Mouse (Mus musculus) olfactory bulb, adult 2 months (tissue): ENCODE measurements around the gene Egf.

ENCODE experiments used
- CTCF ChIP-seq: fragments of 200-500 bp; IDR thresholded peaks from 2 replicates; pipeline ENCODE4 v1.5.1; 2012; ENCODE audit warnings: low read depth, mild to moderate bottlenecking, low read length, moderate library complexity; ENCODE audit not compliant: insufficient read depth
- POLR2A ChIP-seq: fragments of 200-500 bp; IDR thresholded peaks from 2 replicates; pipeline ENCODE4 v1.6.1; 2012; ENCODE audit warnings: mild to moderate bottlenecking, low read depth, low read length, moderate library complexity; ENCODE audit not compliant: insufficient read depth

- TF ChIP-seq CTCF (no peak), POLR2A (no peak)
Measured at GRCm38 (mm10) chr3:129754650-129755604, at the start of gene Egf.
